Mouse (Mus musculus): ENCODE results near the gene Slc16a9.

The Slc16a9 gene

GRCm38 (mm10) chr10:70299118-70299517, 54.2 kb downstream of the Slc16a9 start:
- in situ Hi-C loops (cut with MseI, MboI) = loop anchor here (10.0 kb wide), 1 partner anchor 104 kb away; no protein-coding TSS in a partner anchor

- in situ Hi-C loops (cut with MseI, MboI) = loop anchor here (10.0 to 25.0 kb wide), 2 partner anchors 105 to 513 kb away; no protein-coding TSS in a partner anchor
Observed at GRCm38 (mm10) chr10:70299653-70300052, 54.8 kb downstream of the Slc16a9 start.

GRCm38 (mm10) chr10:70301190-70301589, 56.3 kb downstream of the Slc16a9 start:
- in situ Hi-C loops (cut with MseI, MboI) = loop anchor here in 1 of 2 experiments (25.0 kb wide), 1 partner anchor 511 kb away; no protein-coding TSS in a partner anchor

- in situ Hi-C loops (cut with MseI, MboI) = loop anchor here in 1 of 2 experiments (25.0 kb wide), 1 partner anchor 509 kb away; no protein-coding TSS in a partner anchor
Observed at GRCm38 (mm10) chr10:70303203-70303602, 58.3 kb downstream of the Slc16a9 start.

- in situ Hi-C loops (cut with MseI, MboI) = loop anchor here in 1 of 2 experiments (25.0 kb wide), 1 partner anchor 507 kb away; no protein-coding TSS in a partner anchor
Observed at GRCm38 (mm10) chr10:70305683-70306082, 60.8 kb downstream of the Slc16a9 start.

- in situ Hi-C loops (cut with MseI, MboI) = loop anchor here in 1 of 2 experiments (25.0 kb wide), 1 partner anchor 503 kb away; no protein-coding TSS in a partner anchor
Observed at GRCm38 (mm10) chr10:70309416-70309815, 64.5 kb downstream of the Slc16a9 start.

GRCm38 (mm10) chr10:70310646-70311045, 65.7 kb downstream of the Slc16a9 start:
- in situ Hi-C loops (cut with MseI, MboI) = loop anchor here (5.0 to 25.0 kb wide), 4 partner anchors 164 to 502 kb away; no protein-coding TSS in a partner anchor

GRCm38 (mm10) chr10:70315895-70316294, 71.0 kb downstream of the Slc16a9 start:
- in situ Hi-C loops (cut with MseI, MboI) = loop anchor here in 1 of 2 experiments (10.0 to 25.0 kb wide), 3 partner anchors 159 to 496 kb away; no protein-coding TSS in a partner anchor

- in situ Hi-C loops (cut with MseI, MboI) = loop anchor here in 1 of 2 experiments (10.0 to 25.0 kb wide), 3 partner anchors 158 to 495 kb away; no protein-coding TSS in a partner anchor
Observed at GRCm38 (mm10) chr10:70316856-70317255, 72.0 kb downstream of the Slc16a9 start.

- in situ Hi-C loops (cut with MseI, MboI) = loop anchor here in 1 of 2 experiments (10.0 to 25.0 kb wide), 3 partner anchors 157 to 495 kb away; no protein-coding TSS in a partner anchor
Observed at GRCm38 (mm10) chr10:70317394-70317965, 72.6 kb downstream of the Slc16a9 start.

- in situ Hi-C loops (cut with MseI, MboI) = loop anchor here in 1 of 2 experiments (10.0 to 25.0 kb wide), 3 partner anchors 156 to 494 kb away; no protein-coding TSS in a partner anchor
Observed at GRCm38 (mm10) chr10:70318630-70319029, 73.7 kb downstream of the Slc16a9 start.

- in situ Hi-C loops (cut with MseI, MboI) = no loop called here
Observed at GRCm38 (mm10) chr10:70325518-70325917, 80.6 kb downstream of the Slc16a9 start.

- in situ Hi-C loops (cut with MseI, MboI) = no loop called here
Observed at GRCm38 (mm10) chr10:70327331-70327730, 82.4 kb downstream of the Slc16a9 start.

GRCm38 (mm10) chr10:70328139-70328538, 83.2 kb downstream of the Slc16a9 start:
- in situ Hi-C loops (cut with MseI, MboI) = no loop called here
